Mouse (Mus musculus) heart, postnatal 0 days (tissue): ENCODE measurements around the gene Zfpm1. TPM values are rescaled to one million over a fixed set of nuclear protein-coding genes. Genes with fewer than 3 reads are reported as not detected.
A peak's percentile ranks its signal among the peaks of the same experiment; 100 is the strongest.

Source experiments
- ATAC-seq: fragments of 200-750 bp; cut with Nextera tagmentation; 2 replicates; pipeline ENCODE4 v1.8.0; 2017; ENCODE audit warnings: low read depth, moderate number of reproducible peaks, moderate library complexity; ENCODE audit not compliant: insufficient read depth
- DNase-seq: peaks from one replicate; pipeline ENCODE4 v3.0.0-alpha.2; 2016; ENCODE audit warnings: low spot score
- H3K27ac ChIP-seq: fragments of 300-500 bp; sonication (generic); 2 replicates; pipeline ENCODE4 v1.5.1; 2014; ENCODE audit warnings: low read depth, mild to moderate bottlenecking
- H3K27me3 ChIP-seq: fragments of 300-500 bp; sonication (generic); 2 replicates; pipeline ENCODE4 v1.6.1; 2014; ENCODE audit warnings: low read length, mixed read lengths; ENCODE audit not compliant: control insufficient read depth, insufficient read depth
- H3K36me3 ChIP-seq: fragments of 300-500 bp; sonication (generic); replicated peaks from 2 replicates; pipeline ENCODE4 v1.6.1; 2014; ENCODE audit warnings: low read length, mixed read lengths; ENCODE audit not compliant: control insufficient read depth, insufficient read depth
- H3K4me1 ChIP-seq: fragments of 300-500 bp; sonication (generic); 2 replicates; pipeline ENCODE4 v1.6.1; 2014; ENCODE audit warnings: antibody characterized with exemption; ENCODE audit not compliant: control insufficient read depth, insufficient read depth
- H3K4me2 ChIP-seq: fragments of 300-500 bp; sonication (generic); 2 replicates; pipeline ENCODE4 v1.6.1; 2014; ENCODE audit warnings: low read depth, mild to moderate bottlenecking, low read length, moderate library complexity
- H3K4me3 ChIP-seq: fragments of 300-500 bp; sonication (generic); 2 replicates; pipeline ENCODE4 v1.5.1; 2014; ENCODE audit warnings: low read depth, low read length
- H3K9ac ChIP-seq: fragments of 300-500 bp; sonication (generic); replicated peaks from 2 replicates; pipeline ENCODE4 v1.6.1; 2014; ENCODE audit warnings: low read depth, low read length, mixed read lengths
- H3K9me3 ChIP-seq: fragments of 300-500 bp; sonication (generic); replicated peaks from 2 replicates; pipeline ENCODE4 v1.6.1; 2016; ENCODE audit warnings: low read length; ENCODE audit not compliant: control insufficient read depth
- CTCF ChIP-seq: IDR thresholded peaks from 2 replicates; pipeline ENCODE4 v1.5.1; 2016; ENCODE audit warnings: antibody characterized with exemption, control low read depth, low read depth
- EP300 ChIP-seq: IDR thresholded peaks from 2 replicates; pipeline ENCODE4 v1.6.1; 2016; ENCODE audit warnings: antibody characterized with exemption, low read depth
- WGBS: fragments of 180-500 bp; shearing (Covaris S2); extraction: QIAGEN DNeasy Blood & Tissue Kit; methylation state at CpG from one replicate; pipeline ENCODE4 v1.1.7; 2014; 5-methylcytosine and 5-hydroxymethylcytosine counted together
- polyA plus RNA-seq: library from polyadenylated mRNA; unstranded; fragments of >200 nt; fragmentation: Nextera tagmentation; extraction: Ambion mirVana; gene quantifications from 2 replicates; pipeline ENCODE4 v1.2.1, GENCODE M21; 2015
- total RNA-seq: library from RNA; depleted of rRNA; stranded (reverse); fragments of >200 nt; gene quantifications from 2 replicates; pipeline ENCODE4 v1.2.3, GENCODE M21; 2014; ENCODE audit warnings: low replicate concordance

Gene Zfpm1
- total and polyA plus RNA-seq, 2 experiments from 2014 or later = 2.3 to 28.4 TPM

DNA sequence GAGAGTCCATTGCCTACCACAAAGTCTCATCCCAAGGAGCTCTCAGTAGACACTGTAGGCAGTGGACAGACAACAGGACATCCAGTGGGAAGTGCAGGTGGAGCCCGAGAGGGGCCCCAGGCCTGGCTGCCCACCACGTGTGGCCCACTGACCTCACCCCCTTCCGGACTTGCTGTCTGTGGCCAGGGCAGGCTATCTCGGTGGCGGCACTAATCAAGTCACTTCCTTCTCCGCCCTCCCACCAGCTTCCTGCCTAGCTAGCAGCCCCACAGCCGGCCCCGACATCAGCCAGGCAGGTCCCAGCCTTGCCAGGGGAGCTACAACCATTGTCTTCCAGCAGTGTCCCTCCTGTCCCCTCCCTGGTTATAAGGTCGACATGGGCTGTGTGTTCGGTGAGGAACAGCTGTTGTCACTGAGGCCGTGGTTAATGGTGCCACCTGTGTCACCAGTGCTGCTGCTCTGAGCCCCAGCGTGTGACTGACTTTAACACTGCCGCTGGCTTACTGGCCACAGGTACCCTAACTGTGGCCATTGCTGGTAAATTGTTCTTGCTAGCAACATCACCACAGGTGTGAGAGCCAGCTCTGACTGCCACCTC is 33.1 kb downstream of the Zfpm1 start:
- WGBS = 50% methylated on average over 13 of the region's 13 CpGs
- Histone ChIP-seq H3K27ac (peak overlapping the region; percentile 18; the same call in 1 of the 2 replicates), H3K4me1 (peaks cover 42% of the 10 kb centered on the region), H3K27me3 (no peaks in the 10 kb centered on the region), H3K4me3 (no peak overlapping the region), H3K9me3 (no peaks in the 10 kb centered on the region), H3K4me2 (no peak overlapping the region), H3K36me3 (peaks cover 22% of the 10 kb centered on the region), H3K9ac (no peak overlapping the region)
- ATAC-seq = peak; percentile 47
- no peak for DNase-seq
- TF ChIP-seq CTCF (no peak), EP300 (peak; percentile 45; the same call in 1 of the 2 replicates)

DNA sequence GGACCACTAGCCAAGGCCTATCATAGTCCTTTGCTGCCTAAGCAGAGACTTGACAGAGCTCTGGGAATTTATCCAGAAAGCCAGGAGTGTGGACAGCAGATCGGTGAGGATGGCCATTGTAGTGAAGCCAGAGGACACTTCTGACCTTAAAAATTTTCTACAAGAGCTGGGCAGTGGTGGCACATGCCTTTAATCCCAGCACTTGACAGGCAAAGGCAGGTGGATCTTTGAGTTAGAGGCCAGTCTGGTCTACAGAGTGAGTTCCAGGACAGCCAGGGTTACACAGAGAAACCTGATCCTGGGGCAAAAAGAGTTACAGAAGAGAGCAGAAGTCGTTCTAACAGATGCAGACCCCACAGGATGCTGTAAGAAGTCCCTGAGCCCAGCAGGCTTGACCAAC is 34.5 kb downstream of the Zfpm1 start:
- DNase-seq = no peak
- TF ChIP-seq EP300 (no peak), CTCF (no peak)
- H3K4me2 ChIP-seq = no peak overlapping the region
- H3K9ac ChIP-seq = no peak overlapping the region
- no peaks in the 10 kb centered on the region for H3K27me3 ChIP-seq
- 40% methylated on average over 2 of the region's 2 CpGs for WGBS
- H3K27ac ChIP-seq = no peak overlapping the region
- no peak overlapping the region for H3K4me3 ChIP-seq
- ATAC-seq = no peak
- H3K4me1 ChIP-seq = peaks cover 34% of the 10 kb centered on the region
- no peaks in the 10 kb centered on the region for H3K9me3 ChIP-seq
- H3K36me3 ChIP-seq = peaks cover 15% of the 10 kb centered on the region

DNA sequence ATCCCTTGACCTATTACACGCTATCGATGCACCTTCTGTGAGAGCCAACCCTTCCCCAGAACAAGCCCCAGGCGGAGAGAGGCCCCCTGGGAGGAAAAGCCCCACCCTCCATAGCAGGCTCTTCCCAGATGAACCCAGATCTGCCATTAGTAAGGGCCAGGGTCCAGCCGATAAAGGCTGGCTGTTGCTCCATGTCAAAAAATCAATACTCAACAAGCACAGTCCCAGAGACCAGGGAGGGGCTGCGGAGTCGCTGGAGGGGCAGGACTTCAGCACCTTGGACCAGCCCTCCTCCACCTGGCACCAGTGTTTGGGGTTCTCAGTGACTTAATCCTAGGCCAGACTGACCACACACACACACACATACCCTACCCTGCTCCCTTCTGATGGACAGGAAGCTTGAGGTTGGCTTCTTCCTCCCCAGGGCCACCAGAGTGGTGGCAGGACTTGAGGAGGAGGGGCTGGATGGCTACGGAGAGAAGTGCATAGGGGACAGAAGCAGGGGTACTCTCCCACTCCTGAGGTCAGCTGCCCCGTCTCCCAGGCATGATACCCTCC is 36.1 kb downstream of the Zfpm1 start:
- Histone ChIP-seq H3K27ac (no peak overlapping the region), H3K4me3 (no peak overlapping the region), H3K36me3 (peaks cover 15% of the 10 kb centered on the region), H3K4me2 (no peak overlapping the region), H3K9me3 (no peaks in the 10 kb centered on the region), H3K27me3 (no peaks in the 10 kb centered on the region), H3K4me1 (peaks cover 46% of the 10 kb centered on the region), H3K9ac (no peak overlapping the region)
- no peak for DNase-seq
- WGBS = 57% methylated on average over 8 of the region's 8 CpGs
- no peak for ATAC-seq
- TF ChIP-seq CTCF (no peak), EP300 (no peak)

DNA sequence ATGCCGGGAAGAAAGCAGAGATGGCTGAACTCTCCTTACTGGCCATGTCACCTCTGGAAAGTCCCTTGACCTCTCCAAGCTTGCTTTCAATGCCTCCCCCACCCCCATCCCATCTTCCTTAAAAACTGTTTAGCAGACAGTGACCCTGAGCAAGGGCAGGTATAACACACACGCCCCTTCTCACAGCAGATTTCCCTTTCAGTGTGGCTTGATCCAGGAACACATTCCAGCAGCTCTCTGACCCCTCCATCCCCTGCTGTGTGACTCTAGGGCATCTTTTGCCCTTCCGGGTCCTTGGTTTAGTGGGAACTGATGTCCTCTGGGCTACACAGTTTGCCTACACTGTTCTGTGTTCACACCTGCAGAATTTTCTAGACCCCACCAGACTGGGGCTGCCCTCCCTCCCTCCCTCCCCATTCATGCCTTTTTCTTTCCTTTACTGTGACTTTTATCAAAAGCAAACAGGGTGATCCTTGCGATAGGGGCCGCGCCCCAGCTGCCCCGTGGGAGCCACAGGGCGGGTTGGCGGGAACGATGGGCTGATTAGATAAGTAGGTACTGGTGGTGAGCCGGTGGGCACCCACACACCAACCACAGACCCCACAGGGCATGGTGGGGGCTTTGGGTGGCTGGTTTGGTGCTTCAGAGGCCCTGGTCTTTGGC is 37.2 kb downstream of the Zfpm1 start:
- H3K9me3 ChIP-seq = no peaks in the 10 kb centered on the region
- H3K4me3 ChIP-seq = no peak overlapping the region
- H3K9ac ChIP-seq = no peak overlapping the region
- no peak overlapping the region for H3K27ac ChIP-seq
- H3K27me3 ChIP-seq = no peaks in the 10 kb centered on the region
- ATAC-seq (no peak), DNase-seq (no peak)
- 67% methylated on average over 11 of the region's 11 CpGs for WGBS
- H3K4me1 ChIP-seq = peaks cover 47% of the 10 kb centered on the region
- no peak overlapping the region for H3K4me2 ChIP-seq
- TF ChIP-seq CTCF (no peak), EP300 (no peak)
- peaks cover 15% of the 10 kb centered on the region for H3K36me3 ChIP-seq

DNA sequence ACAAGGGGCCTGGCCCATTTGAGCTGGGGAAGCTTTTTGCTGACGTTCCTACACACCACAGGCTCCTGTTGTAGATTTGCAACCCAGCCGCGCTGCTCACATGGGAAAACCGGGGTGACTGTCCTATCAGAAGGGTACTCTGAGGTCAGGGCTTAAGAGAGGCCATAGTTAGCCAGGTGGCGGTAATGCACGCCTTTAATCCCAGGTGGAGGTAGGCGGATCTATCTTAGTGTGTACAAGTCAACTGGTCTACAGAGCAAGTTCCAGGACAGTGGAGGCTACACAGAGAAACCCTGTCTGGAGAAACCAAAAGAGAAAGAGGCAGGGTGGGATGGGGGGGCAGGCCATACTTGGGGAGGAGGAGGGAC is 37.8 kb downstream of the Zfpm1 start:
- Histone ChIP-seq H3K27ac (no peak overlapping the region), H3K27me3 (no peaks in the 10 kb centered on the region), H3K4me1 (peaks cover 48% of the 10 kb centered on the region), H3K9me3 (no peaks in the 10 kb centered on the region), H3K4me2 (no peak overlapping the region), H3K9ac (no peak overlapping the region), H3K36me3 (peaks cover 12% of the 10 kb centered on the region), H3K4me3 (no peak overlapping the region)
- no peak for TF ChIP-seq CTCF
- no peak for TF ChIP-seq EP300
- ATAC-seq (no peak), DNase-seq (no peak)
- WGBS = 82% methylated on average over 7 of the region's 7 CpGs
